Mouse (Mus musculus) cerebellum, adult 18-20 months (tissue): ENCODE results near the gene Kif1a.

Experiments
- DNase-seq, 2 experiments: peaks; one replicate each; pipeline ENCODE4 v3.0.0; 2021

The Kif1a gene

DNA sequence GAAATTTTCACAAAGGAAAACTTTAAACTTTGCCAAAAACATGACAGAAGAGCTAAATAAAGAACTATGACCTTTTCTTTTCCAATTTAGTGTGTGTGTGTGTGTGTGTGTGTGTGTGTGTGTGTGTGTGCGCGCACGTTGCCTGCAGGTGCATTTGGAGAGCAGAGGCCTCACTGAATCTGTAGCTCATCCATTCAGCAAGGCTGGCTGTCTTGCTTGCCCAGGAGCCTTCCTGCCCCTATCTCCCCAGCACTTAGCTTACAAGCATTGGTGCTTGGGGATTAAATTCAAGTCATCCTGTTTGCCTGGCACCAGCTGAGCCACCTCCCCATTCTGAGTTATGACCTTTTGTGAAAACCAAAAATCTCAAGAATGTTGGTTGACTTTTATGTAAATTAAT lies 9.2 kb downstream of the Kif1a start:
- DNase-seq: no peak

DNA sequence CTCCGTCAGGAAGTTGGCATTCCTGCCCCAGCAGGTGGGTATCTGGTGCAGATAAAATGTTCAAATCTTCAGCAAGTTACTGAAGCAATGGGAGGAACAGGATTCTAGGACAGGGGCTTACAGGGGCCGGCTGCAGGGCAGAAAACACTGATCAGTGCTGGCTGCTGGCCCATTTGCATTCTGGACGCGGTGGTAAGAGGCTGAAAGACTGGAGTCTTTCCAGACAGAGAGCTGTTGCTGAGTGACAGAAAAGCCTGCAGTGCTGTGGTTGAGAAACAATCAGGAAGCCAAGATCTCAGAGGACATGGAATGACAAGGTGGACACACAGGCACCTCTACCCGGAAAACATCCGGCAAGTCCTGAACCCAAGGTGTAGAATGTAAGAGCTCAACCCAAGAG lies 16.6 kb downstream of the Kif1a start:
- peak; percentile 65 for DNase-seq

DNA sequence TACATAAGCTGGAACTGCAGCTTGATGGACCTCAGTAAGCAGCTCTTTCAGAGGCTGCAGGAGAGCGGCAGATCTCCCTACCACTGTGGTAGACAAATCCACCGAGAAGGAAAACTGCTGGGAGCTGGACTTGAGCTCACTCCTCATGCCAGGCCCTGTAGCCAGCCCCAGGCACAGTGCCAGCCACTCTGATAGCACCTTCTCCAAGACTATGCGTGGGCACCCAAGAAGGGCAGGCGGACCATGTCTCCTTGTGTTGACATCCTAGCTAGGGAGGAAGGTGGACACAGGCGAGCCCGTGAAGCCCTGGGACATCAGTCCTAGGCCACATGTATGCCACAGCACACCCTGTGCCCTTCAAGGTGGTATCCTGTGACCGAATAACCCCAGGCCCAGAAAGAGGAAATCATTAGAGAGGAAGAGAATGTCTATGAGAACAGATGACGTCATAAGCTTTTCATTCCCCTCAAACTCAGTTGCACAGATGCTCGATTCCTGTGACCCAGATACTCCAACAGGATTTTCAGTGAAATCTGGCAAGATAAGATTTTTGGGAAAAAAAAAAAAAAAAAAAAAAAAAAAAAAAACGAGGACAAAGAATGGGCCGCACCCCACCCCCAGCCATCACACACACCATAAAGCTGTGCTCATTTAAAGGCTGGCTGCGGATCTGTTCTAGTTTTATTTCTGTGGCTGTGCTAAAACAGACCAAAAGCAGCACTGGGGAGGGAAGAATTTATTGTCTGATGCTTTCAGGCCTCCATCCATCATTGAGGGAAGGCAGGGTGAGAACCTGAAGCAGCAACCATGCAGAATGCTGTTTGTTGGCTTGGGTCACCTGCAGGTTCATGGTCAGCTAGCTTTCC lies 18.1 kb downstream of the Kif1a start:
- peak; percentile 79 to 83 for DNase-seq

DNA sequence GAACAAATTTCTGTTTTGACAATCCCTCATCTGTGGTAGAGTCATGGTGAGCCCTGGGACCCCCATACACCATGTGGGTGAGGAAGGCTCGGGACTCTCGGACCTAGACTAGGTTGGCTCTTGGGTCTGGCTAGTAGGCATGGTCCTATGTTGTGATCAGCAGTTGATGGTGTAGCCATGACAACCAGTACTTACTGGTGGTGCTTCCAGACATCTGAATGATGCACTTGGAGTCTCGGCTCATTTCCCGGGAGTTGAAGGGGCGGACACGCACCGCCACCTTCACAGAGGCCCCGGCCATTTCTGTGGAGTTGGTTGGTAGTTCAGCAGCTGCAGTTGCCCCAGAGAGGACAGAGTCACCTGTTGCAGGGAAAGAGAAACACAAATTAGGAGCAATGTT lies 19.6 kb downstream of the Kif1a start:
- no peak for DNase-seq

DNA sequence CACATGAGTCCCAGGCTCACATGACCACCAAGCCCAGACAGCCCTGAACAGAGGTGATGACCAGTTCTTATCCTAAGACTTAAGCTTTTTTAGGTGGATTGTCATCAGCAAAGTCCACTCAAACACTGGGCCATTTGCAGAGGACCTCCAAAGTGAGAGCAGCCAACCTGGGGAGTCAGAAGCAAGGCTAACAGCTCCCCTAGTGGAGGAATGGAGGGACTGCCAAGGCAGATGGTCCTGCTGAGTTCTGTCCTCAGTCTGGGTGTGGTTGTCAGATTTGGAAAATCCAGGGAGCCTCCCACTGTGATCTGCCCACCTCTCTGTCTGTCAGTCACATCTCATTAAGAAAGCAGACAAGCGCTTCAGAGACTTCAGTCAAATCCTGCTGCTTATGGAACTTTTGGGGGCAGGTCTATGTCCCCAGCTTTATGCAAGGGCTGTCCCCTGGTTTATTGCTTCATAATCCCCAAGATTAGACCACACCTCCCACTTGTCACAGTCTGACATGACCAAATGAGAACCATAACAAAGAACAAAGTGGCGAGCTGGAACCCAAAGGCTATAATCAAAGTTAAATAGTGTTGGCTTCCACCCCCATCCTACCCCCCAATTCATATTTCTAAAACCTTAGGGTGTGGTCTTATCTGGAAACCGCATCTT lies 20.7 kb downstream of the Kif1a start:
- peak; percentile 76 to 77 for DNase-seq

DNA sequence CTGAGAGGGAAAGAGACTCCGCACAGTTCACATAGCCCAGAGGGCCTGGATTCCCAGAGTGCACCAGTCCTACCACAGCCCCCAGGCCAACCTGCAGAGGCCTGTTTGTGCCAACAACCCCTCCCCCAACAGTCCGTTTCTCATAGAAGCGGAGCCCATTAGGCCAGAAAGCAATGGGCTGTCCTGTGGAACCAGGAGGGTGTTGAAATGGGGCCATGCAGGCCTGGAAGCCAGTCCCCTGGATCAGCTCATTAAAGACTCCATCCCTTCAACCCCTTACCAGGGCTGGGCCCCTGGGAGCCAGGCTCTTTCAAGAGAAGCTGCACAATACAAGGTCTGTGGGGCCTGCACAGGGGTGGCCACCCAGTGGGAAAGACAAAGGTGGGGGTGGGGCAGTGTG lies 22.1 kb downstream of the Kif1a start:
- DNase-seq: no peak

DNA sequence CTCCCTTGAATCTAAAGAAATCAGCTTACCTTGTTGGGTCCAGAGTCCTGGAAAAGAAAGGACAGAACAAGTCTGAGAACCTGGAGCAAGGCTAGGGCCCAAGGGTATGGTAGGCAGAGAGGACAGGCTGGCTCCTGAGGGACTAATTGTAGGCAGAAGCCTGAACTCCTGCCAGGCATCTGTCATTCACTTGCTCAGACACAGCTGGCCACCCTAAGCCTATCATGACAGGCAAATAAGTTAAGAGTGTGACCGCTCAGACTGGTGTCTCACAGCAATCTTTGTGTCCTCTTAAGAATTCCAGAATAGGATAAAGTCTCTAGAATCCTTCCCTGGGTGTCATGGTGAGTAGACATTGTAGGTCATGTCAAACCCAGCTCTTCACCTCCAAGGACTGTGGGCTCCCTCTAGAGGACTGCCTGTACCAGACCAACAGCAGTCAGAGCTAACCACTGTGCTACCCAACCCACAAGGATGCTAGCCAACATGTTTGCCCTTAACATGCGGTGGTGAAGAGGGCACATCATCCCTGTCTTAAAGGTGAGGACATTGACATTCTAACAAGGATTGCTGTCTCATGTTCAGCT lies 29.4 kb downstream of the Kif1a start:
- no peak for DNase-seq

DNA sequence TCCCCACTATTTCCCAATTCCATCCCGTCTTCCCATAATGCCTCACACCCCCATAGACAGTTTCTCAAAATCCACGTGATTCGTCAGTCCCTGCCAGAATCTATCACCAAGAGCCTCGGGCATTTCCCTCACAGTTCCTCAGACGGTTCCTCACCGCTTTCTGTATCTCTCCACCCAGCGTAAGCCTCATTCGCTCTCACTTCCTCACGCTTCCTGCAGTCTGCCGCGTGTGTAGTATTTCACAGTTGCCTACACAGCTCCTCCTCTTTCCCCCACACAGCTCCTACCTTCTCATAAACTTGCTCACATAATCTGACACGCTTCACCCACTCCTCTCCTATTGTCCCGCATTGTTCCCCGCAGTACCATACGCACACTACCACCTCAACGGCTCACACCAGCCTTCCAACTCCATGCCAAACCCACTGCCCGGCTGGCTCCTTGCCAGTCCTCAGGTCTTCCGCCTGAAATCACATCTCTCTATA lies 30.2 kb downstream of the Kif1a start:
- no peak for DNase-seq

DNA sequence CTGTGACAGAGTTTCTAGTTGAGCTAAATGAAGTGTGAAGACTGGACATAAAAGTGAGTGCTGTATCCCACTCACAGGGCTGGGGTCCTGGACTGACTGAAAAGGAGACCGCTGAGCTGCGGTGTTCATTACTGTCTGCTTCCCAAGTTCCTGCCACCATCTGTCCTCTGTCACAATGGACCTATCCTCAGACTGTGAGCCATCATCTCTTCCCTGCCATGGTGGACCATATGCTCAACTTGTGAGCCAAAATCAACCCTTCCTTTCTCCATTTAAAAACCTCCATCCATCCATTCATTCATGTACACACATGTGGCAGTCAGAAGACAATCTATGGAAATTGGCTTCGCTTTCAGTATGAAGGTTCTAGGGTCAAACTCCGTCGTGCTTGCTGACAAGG lies 30.9 kb downstream of the Kif1a start:
- DNase-seq: peak; percentile 58 to 77

DNA sequence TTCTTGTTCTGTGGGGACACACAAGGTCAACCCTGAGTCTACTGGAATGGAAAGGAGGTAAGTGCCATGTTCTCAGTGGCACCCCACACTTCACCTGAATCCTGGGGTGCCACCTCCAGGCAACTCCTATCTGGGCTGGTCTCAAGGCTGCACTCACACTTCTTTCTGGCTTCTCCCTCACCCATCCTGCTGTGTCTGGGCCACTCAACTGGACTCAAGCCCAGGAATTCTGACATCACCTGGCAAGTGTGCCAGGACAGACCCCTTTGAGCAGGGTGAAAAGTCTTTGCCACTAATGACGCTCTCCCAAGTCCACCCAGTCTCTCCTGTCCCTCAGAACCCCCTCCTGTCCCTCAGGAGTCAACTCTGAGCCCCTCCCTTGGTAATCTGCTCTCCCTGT lies 33.2 kb downstream of the Kif1a start:
- DNase-seq: peak; percentile 71 to 72

DNA sequence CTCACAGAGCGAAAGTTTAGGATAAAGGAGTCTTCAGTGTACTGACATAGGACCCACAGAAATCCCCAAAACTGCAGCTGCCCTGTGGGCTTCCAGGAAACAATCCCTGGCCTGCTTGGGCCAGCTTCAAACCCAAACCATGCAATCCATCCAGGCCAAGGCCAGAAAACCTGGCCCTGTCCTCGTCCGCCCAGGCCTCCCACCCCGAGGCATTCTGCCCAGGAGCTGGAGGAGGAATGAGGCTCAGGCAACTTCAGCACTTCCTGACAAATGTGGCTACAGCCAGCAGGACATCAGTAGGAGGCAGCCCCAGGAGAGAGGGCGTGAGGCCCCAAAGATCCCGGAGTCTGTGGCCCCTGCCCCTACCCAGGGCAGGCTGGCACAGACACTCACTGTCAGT lies 36.1 kb downstream of the Kif1a start:
- peak; percentile 53 to 61 for DNase-seq

DNA sequence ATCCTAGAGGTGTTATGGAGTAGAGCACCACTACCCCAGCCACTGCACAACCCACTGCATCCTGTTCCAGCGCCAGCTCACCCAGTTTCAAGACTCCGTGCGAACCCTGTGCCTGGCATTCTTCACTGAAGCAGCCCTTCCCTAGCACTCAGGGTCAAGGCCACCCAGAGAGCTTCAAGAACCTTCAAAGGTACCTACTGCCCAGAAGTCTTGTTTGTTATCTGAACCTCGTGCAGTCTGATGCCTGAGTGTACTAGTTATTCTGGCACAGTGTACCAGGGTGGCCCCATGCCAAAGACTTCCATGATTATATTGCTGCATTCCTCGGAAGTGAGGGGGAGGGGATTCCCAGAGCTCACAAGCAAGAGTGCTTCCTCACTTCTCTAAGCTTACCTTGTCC lies 38.1 kb downstream of the Kif1a start:
- peak; percentile 51 to 58 for DNase-seq

DNA sequence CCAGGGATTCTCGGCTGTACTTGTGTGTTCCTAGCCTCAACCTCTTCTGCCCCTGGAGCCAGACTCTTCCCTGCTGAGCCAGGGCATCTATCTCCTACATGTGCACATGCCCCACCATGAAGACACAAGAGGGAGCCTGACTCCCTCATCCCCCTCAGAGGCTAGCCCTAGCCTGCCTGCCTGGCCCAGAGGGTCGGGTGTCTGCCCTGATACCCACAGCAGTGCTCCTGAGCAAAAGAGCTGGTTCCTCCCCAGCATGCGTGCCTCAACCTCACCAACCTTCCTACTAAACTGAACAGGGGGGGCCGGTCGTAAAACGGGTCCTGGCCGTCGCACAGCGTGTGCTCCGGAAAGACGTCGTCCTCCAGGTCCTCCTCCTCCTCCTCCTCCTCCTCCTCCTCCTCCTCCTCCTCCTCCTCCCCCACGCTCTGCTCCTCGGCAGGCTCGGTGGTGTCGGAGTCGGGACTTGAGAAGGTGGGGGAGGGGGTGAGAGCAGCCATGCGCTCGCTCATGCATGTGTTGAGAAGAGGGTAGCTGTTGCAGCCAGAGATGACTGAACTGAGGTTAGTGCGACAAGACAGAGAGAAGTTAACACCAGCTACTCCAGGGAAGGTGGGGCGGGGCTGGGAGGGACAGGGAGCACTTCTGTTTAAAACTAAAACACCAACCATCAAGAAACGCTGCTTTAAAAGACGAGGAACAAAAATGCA lies 50.5 kb downstream of the Kif1a start:
- DNase-seq: no peak

DNA sequence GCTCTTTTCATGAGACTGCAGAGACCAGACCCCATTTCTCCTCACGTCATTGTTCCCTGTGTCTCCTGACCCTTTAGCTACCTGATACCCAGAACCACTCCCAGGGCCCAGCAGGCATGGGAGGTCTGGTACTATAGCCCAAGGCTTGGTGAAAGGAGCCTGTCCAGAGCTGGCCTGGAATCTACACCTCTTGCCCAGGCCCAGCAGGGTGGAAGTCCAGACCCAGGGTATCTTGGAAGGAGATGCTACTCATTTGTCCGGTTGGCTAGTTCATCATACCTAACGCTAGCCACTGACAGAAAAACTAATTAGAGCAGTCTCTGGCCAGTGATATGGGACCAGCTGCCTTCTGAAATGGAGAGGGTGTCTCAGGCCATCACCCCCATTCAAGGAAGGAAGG lies 51.7 kb downstream of the Kif1a start:
- DNase-seq: peak; percentile 68 to 76

DNA sequence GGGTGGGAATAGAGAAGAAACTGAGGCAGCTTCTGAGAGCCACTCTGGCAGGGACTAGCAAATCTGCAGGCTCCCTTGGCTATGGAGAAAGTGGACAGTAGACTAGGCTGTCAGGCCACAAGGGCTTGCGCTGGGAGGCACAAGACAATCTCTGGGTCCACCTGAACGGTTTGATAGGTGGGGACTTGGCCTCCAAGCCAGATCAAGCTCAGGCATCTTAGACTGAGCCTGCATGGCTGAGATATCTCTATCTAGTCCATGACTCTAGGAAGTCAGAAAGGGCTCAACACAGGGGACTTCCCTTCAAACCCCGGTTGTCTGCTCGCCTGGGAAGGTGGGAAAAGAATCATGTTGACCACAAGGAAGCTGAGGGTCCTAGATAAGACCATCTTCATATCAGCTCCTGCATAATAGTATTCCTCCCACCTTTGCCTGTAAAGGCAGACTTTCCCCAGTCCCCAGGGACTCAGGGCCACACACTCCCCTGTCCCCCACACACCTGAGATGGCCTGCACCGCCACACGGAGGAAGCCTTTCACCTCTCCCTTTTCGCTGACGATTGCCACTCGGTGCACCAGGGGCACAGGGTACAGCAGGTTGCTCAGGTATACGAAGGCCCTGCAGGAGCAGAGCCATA lies 55.5 kb downstream of the Kif1a start:
- no peak for DNase-seq

DNA sequence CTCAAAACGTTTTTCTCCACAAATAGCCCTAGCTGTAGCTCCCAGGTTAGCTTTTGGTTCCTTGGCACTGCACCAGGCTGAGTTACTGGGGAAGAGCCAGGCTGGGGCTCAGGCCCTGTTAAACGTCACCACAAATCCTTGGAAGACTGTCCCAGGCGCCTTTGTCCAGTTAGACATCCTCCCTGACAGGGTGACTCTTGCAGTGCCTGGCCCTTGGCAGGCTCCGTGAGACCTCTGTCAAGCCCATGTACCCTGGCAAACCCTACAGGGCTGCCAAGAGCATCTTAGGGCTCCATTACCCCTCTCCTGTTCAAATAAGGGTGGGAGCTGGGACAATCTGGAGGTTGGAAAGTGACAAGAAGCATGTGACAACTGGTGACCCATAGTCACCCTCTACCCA lies 65.8 kb downstream of the Kif1a start:
- no peak for DNase-seq

DNA sequence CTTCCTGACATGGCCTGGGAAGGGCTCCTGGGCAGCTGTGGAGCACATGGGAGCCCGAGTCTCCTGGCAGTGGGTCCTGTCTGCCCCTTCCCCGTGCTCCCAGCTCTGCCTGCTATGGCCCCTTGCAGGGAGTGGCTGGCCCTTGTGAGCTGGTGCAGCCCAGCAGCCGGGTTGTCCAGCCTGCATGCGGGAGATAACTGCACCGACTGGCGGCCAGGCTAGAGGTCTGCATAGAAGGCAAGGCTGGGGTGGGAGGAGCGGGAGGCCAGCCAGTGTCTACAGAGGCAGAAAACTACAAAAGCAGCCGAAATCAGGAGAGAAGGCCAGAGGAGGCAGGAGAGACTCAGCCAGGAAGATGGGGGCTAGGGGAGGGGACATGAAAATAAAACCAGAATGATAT lies 67.8 kb downstream of the Kif1a start:
- DNase-seq: no peak

DNA sequence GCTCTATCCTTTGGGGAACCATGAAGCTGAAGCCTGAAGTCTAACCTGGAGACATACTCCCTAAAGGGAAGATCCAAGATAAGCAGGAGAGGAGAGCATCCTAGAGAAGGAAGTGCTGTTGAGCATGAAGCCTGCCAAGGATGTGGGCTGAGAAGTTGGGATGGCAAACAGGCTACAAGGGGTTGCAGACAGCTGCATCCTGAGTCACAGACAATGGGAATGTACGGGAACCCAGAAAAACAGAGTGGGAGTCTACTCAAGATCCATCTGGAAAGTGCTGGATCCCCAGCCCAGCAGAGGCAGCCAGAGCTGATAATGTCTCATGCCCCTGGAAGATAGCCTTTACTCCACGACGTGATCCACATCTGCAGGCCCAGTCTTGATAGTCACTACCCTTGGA lies 70.6 kb downstream of the Kif1a start:
- no peak for DNase-seq

DNA sequence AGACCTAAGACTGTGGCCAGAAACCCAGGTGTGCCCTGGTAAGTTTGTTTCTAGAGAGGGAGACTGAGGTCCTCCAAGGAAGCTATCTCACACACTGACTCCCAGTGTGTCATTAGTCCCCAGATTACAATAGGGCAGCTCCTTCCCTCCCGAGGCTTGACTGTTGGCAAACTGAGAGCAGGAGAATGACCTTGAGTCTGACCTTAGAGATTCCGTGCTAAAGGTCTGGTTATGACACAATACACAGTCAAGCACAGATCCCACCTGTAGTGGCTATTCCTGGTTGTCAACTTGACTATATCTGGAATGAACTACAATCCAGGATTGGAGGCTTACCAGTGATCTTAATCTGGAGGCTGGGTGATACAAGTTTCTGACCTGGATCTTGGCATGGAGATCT lies 71.7 kb downstream of the Kif1a start:
- DNase-seq: no peak

DNA sequence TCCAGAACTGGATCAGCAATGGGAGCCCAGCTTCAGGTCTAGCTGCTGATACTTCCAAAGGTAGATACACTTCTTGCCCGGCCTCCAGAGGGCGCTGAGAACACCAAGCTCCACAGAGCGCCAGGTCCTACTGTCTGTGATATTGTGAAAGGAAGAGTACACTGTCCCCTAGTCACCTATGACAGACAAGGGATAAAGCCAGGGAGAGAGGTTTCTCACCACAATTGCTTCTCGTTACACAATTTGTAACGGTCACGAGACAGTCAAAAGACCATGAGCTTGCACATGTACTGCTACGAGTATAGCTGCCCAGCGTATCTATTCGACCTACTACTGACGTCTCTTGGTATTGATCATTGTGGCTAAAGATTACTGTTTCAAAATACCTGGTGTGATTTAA lies 72.4 kb downstream of the Kif1a start:
- DNase-seq: no peak

DNA sequence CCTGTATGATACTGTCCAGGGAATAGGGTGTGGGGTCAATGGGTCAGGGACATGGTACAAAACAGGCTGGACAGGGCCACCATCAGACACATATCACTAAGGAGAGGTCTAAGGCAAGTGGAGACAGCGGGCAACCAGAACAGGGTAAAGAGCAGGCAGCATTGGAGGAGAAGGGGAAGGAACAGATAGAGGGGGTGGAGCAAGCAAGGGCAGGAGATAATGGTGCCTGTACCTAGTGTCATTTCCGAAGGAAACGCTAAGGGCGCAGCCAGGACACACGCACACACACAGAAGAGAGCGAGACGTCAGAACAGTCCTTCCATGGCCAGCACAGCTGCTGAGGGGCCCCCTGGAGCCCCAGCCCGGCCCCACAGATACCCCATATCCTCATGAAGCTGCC lies 75.2 kb downstream of the Kif1a start:
- DNase-seq: no peak

DNA sequence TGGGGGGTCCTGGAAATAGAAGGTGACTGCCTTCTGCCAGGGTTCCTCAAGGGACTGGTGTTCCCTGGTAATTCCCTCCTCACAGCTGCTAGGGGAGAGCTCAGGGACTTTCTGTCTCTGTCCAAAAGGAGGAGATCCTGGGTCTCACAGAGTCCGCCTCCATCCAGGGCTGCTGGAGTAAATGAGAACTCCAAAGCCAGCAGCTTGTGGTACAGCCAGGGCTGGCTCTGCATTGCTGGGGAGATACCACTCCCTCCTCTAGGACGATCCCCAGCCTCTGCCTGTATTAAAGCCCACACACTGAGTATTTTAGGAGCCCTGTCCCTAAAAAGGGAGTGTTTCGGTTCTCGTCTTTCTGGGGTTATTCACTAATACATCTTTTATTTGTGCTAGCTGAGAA lies 81.1 kb downstream of the Kif1a start:
- DNase-seq: no peak

DNA sequence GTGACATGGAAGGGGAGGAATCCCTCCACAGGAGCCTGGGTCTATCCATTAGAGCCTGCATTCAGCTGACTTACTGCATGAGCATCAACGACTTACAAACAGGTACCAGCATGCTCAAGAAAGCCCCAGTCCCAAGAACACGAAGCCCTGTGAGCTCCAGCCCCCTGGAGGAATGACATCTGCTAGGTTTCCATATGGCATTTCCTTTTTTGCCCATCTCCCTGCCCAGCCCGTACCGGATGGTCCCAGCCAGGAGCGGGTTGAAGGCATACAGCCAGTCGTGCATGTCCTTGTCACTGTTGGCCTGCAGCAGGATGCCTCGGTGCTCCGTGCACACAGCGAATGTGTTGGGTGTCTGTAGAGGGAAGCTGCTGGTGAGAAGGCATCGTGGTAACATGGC lies 83.0 kb downstream of the Kif1a start:
- DNase-seq: peak; percentile 65 to 69
